Mouse (Mus musculus) heart, adult 18-20 months (tissue): ENCODE results near the gene Ces1c. TPM values are rescaled to one million over a fixed set of nuclear protein-coding genes. Genes with fewer than 3 reads are reported as not detected.
A peak's percentile ranks its signal among the peaks of the same experiment; 100 is the strongest.

Experiments
- DNase-seq, 2 experiments: peaks; one replicate each; pipeline ENCODE4 v3.0.0; 2021 to 2022; ENCODE audit warnings: mixed read lengths in 1 of 2
- long read RNA-seq, 2 experiments: library from polyadenylated mRNA; stranded (forward); transcript quantifications; one replicate each; pipeline ENCODE4 v2.0.0; 2021
- total RNA-seq, 2 experiments: library from RNA; stranded (reverse); gene quantifications; 2 replicates each; pipeline ENCODE4 v1.2.3; 2021

Gene Ces1c
- not detected for total RNA-seq
- long read RNA-seq, experiment 1 = 0 reads
- long read RNA-seq, experiment 2 = 0 reads

DNA sequence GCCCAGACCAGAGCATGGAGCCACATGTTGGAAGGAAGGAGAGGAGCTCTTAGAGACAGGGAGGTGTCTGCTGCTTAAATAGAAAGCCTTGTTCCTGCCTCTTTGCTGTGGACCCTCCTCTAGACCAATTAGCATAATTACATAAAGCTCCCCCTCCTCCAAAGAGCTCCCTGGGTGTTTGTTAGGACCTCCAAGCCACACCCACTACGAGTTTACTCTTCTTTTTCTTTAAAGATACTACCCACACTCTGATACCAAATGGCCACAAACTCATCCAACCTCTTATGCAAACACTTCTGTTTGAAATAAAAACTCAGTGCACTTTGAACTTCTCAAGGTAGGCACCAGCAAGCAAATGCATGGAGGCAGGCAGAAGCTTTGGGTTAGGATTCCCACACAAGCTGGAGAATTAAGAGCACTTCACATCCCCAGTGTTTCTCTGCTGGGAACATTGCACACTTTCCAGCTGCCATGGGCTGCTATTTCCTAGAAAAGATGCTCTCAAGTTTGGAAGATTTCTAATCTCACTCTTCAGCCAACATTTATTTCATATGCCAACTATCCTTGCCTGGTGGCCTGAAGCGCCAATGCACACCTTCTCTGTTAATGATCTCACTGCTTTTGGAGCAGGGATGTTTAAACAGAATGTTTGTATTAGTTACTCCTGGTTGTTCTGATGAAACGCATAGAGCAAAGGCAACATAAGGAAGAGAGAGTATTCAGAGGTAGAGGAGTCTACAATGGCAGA is at the start of gene Ces1c:
Ces1c (minus strand) TSS at position 51 of the 748 bp plus-strand sequence.
- no peak for DNase-seq

DNA sequence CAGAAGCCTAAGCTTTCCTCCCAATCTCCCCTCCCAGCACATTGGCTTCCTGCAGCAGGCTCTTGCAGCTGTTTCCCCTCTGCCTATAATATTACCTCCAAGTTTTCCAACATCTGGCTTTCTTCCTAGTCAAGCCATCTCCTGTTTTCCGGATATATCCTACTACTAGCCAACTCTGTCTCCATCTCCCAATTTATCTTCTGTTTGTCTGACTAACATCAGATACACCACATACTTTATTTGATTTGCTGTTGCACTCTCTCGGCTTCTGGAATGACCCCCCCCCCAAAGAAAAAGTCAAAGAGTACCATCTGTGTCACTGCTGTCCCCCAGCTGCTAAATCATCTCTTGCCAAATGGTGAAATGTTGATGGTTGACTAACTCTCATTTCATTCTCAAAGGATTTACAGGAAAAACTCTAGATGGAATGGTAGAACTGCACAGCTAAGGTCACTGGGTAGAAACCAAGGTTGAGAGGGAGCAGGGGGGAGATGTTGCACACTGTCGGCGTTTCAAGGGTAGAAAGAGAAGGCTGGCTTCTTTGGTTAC is 49.6 kb upstream of the Ces1c start:
- peak; percentile 51 to 72 for DNase-seq

- DNase-seq = no peak
Observed at GRCm38 (mm10) chr8:93176593-93176992, 45.5 kb upstream of the Ces1c start.

- DNase-seq = no peak
Observed at GRCm38 (mm10) chr8:93174554-93174953, 43.5 kb upstream of the Ces1c start.

DNA sequence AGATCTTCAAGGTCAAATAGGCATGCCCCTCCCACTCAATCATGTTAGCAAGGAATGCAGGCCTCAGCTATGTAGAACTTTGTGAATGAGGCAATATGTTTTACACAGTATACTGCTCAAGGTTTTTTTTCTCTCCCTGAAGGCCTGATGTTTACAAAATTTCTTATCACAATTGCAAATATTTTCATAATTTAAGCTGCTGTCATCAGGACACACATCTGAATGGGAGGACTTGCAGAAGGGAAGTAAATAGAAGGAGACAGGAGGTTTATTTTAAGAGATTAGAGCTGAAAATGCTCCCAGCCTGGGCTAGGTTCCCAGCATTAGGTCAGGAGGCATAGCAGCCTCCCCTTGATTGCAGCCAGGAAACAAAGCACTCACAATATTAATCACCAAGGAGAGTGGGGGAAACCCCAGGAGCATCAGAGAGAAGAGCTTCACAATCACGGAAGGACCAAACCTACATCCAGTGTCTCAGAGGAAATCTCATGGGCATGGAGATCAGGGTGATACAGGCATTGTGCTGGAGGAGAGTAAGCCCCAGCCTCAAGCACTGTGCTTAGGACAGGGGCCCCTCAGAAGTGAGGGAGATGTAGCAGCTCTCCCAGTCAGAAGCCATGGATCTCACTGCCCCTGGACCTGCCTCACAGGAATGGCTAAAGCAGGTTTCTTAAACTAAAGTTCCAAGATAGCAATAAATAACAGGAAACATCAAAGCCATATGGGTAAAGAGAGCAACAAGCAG is 40.9 kb upstream of the Ces1c start:
- peak; percentile 83 to 88 for DNase-seq

GRCm38 (mm10) chr8:93163363-93163762 is 32.3 kb upstream of the Ces1c start:
- DNase-seq = no peak

GRCm38 (mm10) chr8:93151401-93151800 is 20.3 kb upstream of the Ces1c start:
- peak in 1 of 2 experiments; percentile 17 for DNase-seq

DNA sequence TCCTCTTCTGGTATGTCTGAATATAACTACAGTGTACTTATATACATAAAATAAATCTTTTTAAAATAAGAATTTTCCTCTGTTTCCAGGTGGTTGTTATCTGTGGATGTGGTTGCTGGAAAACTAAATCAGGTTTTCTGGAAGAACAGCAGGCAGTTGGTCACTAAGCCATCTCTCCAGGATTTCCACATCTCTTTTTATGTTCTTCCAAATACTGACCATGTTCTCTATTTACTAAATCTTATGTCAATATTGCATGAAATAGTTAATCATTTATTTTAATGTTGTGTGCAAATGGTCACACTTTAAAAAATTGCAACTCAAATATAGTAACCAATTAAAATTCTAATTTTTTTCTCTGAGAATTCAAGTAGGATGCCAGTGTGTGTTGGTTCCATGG is 16.2 kb upstream of the Ces1c start:
- no peak for DNase-seq

DNA sequence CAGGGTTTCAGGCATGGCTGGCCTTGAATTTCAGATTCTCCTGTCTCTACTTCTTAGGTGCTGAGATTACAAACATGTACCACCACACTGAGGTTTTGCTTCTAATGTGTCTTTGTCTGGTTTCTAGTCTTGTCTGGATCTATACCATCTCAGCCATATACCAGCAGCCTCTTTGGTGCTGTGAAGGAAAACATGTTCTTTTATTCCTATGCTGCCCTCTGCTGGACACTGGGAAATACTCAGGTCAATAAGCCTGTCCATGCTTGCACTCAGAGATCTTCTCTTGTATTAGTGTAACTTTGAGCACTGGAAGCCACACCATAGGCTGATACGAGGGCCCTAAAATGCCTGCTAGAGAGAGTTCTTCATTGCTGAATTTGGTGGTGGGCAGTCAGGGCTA is 9.6 kb upstream of the Ces1c start:
- DNase-seq = peak; percentile 46 to 79

- DNase-seq = no peak
Observed at GRCm38 (mm10) chr8:93132196-93132595, 1.1 kb upstream of the Ces1c start.

DNA sequence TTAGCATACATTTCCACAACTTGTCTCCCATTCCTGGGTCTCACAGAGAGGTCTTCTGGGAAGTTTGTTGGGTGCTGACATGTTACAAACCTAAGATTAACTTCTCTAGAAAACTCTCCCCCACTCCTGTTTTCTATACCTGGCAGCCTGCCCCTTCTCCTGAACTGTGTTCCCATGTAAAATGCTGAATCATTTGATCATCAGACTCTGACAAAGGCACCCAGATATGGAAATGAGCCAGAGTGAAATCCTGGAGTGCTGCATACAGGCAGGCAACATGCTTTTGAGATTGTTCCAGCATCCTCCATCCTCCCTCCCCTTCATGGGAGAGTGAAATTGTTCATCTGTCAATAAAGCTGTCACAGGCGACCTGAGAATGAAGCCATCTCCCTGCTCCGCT is 4.6 kb downstream of the Ces1c start:
- peak; percentile 22 to 31 for DNase-seq

DNA sequence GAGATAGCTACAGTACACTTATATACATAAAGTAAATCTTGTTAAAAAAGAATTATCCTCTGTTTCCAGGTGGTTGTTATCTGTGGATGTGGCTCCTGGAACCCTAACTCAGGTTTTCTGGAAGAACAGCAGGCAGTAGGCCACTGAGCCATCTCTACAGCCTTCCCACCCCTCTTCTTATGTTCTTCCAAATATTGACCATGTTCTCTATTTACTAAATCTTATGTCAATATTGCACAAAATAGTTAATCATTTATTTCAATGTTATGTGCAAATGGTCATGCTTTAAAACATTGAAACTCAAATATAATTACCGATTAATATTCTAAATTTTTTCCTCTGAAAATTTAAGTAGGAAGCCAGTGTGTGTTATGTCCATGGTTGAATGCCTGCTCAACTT is 9.1 kb downstream of the Ces1c start:
- DNase-seq = no peak

DNA sequence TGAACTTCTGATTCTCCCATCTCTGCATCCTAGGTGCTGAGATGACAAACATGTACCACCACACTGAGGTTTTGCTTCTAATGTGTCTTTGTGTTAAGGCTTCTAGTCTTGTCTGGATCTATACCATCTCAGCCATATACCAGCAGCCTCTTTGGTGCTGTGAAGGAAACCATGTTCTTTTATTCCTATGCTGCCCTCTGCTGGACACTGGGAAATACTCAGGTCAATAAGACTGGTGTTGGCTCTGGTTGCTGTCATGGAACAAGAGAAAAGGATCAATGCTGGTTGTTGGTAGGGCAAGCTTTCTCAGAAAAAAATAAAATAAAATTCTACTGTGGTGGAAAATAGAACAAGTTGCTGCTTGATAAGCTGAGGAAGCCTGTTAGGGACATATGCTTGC is 35.7 kb downstream of the Ces1c start:
- peak; percentile 22 to 62 for DNase-seq

DNA sequence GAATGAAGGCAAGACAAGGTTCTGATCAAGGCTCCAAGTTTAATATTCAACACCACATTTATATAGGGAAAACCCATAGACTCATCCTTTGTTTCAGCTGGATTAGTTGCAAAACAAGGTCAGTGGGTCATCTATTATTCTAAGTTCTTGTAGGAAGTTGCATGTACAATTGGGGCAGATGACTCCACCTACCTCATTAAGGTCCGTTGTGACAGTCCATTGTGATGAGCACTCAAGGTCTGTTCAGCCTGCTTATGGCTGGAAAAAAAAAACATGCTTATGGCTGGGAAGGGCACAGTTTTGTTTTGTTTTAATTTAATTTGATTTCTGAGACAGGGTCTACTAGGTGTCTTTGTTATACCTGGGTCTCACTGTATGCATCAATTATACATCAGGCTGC is 39.8 kb downstream of the Ces1c start:
- no peak for DNase-seq

DNA sequence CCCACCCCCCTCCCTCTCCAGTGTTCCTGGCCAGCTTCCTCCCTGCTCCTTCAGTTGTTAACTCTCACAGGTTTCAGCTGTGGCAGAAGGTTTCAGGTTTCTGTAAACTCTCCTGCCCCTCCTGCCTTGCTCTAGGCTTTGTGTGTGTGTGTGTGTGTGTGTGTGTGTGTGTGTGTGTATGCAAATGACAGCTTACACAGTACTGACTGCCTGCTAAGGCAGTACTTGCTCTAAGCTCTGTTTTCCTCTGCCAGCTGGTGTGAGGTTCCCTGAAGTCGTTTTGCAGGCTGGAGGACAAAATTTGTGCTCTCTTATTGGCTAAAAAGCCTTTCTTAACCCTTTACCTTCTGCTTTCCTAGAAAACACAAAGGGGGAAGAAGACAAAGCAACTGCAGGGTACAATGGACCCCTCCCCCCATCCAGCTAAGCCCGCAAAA is 42.4 kb downstream of the Ces1c start:
- DNase-seq = no peak

DNA sequence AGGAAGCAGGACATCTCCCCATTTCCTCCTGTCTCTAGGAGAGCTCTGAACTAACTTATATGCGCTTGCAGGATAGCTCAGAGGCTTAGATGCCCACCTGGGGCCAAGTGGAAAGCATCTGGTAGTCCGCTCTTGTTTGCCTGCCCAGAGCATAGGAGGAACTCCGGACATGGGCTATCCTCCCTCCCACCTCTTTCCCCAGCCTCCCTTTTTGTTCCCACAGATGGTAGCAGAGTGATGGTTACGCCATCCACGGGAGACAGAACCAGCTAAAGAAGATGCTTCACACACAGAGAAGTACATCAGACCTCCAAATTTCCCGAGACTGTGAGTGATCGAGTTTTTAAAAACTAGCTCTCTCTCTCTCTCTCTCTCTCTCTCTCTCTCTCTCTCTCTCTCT is 42.9 kb downstream of the Ces1c start:
- no peak for DNase-seq

GRCm38 (mm10) chr8:93079887-93080286 is 51.2 kb downstream of the Ces1c start, which contains the start of gene Ces1b:
Ces1b (minus strand) TSS chr8:93080017.
- no peak for DNase-seq

DNA sequence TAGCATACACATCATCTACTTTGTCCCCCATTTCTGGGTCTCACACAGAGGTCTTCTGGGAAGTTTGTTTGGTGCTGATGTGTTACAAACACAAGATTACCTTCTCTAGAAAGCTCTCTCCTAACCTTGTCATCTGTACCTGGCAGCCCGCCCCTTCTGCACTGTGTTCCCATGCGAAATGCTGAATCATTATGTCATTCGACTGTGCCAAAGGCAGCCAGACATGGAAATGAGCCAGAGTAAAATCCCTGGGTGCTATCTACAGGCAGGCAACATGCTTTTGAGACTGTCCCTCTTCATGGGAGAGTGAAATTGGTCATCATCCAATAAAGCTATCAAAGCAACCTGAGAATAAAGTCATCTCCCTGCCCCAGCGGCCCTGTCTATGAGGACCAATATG is 55.8 kb downstream of the Ces1c start:
- peak; percentile 66 to 68 for DNase-seq

DNA sequence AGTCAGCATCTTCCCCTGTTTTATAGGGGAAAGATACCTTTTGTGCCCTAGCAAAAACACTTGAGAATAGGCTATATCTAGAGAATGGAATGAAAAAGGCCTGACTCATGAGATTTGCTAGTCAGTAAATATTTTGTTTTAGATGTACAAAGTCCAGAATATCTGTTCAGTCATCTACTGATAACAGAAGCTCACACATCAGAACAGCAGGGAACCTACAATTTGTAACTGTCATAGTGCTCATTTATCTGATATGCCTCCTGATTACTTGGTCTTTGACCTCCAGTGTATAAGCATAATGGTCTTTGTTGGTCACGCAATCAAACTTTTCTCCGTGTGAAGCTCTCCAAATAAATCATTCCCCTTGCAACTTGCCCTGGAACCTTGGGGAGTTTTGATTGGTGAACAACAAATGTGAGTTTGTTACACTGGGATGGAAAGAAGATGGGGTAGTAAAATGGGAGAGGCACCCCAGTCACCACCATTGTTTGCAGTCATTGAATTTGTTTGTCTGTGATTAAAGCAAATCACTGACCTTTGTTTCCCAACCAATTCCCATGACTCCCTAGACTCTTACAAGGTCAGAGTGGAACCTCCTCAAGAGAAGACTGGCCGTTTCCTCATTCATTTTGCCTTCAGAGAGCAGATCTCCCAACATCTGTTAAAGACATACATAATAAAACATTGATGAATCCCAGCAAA is 67.5 kb downstream of the Ces1c start:
- DNase-seq = no peak

DNA sequence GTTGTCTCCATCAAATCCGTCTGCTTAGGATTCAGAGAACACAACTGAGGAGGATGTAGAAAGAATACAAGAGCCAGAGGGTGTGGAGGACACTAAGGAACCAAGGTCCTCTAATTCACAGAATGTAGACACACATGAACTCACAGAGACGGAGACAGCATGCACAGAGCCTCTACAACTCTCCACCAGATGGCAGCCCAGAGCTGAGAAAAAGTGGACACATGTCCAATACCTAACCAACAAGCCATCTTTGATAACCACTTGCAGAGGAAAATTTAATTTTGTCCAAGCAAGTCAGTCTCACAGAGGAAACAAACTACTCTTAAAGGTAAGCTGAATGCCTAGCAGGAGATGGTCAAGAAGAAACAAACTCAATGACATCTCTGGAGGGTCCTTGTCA is 71.9 kb downstream of the Ces1c start:
- peak; percentile 19 to 86 for DNase-seq

DNA sequence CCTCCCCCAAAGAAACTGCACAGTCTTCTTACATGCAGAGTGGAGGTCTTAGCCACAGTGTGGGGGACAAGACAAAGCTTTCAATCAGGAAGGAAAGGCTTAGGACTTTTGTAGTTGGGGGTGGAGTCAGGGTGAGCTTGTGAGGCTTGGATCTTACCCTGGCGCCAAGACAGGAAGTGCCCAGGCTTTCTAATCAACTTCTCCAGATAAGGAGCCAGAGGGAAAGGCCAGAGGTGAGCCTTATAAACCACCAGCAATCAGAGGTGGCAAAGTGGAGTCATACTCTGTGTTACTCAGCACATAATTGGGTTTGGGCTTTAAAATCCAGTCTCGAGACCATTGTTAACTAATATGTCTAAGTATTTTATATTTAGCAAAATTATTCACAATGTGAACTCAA is 75.8 kb downstream of the Ces1c start:
- DNase-seq = no peak
